Mouse (Mus musculus) lung, postnatal 14 days (tissue): ENCODE data around the gene Hephl1.
"Not testable (repeated sequence)": the region's sequence is repeated elsewhere in the genome, so short reads cannot be mapped to it uniquely, and the experiment has no call there.

Experiments
- DNase-seq: peaks from one replicate; pipeline ENCODE4 v3.0.0; 2021

The Hephl1 gene

DNA sequence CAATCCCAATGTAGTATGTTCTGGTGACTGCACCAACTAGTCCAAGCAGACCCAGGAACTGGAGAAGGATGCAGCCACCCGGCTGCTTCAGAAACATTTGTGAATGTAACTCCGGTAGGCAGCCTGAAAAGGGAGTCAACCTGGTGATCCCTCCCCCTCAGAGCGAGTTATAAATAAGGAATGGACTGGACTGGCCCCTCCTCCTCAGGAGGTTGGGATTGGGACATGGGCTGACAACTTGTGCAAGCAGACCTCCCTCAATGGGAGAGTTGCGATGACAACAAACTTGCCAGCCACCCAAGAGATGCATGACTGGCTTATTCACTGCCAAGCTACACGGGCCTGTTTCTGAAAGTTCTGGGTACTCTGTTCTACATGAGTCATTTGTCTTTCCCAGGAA is at the start of gene Hephl1:
Gene Hephl1, minus strand, starts transcription at position 101 of the 400 bp plus-strand sequence.
- DNase-seq, result no peak

DNA sequence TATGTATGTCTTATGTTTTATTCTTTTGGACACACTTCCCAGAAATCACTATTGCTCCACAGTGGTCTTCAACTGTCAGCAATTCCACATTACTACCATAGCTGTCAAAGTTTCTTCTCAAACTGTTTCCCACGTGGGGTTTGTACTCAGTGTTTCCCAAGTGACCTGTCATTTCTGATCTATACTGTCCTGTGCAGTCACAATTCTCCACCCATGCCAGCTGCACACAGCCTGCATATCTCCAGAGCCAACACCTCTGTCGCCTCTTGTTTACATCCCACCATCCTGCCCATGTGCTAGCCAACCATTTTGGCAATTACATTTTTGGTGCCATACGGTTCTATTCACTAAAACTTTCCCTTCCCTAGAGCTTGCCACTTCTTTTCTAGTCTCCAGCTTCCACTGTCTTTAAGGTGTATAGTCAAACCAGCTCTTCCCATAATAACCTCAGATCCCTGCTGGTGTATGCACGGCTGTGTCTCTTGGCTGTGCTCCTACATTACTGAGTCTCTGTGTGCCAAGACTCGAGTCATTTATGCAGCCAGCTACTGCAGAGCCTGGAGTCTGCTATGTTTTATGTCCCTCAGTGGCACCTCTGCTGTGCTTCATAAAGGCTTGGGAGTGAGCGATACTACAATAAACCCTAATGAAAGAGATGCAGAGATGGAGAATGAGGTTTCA is 37.5 kb upstream of the Hephl1 start:
- DNase-seq, result no peak

DNA sequence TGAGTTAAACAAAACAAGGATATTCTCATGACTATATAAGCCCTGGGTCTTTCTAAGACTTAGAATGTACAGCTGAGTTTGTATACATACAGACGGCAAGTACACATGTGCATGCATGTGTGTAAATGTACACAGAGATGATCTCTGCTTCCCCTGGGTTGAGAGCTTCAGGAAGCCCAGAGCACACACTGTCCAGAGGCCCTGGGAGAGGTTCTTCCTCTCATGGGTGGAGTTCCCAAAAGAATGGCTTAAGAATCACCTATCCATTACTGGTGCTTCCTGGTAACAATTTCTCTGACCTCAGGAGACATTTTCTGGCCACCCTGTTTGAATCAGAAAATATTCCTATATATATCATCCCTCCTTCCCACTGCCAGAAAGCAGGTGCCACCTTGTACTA is 28.6 kb upstream of the Hephl1 start:
- no peak for DNase-seq

DNA sequence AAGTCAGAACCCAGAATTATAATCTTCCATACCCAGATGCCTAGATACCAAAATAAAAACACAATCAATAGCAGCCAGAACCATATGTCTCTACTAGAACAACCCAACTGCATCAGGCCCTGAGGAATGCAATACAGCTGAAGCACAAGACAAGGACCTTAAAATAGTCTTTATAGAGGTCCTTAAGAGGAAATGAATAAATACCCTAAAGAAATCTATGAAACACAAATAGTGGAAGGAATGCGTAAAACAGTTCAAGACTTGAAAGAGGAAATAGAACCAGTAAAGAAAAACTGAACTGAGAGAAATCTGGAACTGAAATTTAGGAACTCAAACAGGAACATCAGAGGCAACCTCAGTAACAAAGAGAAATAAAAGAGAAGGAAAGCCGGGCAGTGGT is 14.0 kb upstream of the Hephl1 start:
- DNase-seq, result no peak

DNA sequence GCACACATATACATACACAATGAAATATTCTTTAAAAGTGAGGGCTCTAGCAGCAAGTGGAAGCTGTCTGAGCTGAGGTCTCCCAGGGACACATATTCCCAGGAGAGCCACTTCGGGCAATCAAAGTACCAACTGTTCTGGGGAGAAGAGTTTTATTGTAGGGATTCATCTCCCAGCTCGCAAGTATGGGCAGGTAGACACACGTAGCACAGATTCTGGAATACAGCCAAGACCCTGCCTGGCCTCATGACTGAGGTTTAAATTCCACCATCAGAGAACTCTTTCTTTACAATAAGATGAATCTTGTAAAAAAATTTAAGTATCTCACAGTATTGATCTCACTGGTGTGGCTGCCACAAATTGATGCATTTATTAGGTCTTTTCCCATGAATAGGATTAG is 10.5 kb upstream of the Hephl1 start:
- no peak for DNase-seq

DNA sequence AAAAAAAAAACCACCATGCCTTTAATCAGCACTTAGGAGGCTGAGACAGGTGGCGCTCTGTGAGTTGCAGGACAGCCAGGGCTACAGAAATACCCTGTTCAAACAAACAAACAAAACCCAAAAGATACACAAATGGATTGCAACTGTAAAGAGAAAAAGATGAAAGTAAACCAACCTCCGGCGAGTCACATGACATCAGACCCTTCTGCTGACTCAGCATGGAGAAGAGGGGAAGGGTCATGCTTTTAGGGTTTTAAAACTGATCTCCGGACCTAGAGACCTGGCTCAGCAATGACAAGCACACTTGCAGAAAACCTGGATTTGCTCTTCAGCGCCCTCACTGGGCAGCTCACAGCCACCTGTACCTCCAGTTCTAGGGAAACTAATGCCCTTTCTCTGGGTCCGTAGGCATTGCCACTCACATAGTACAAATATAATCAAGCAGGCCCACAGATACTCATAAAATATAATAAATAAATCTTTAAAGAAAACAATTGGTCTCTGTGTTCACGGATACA is 9.0 kb upstream of the Hephl1 start:
- DNase-seq, result no peak

DNA sequence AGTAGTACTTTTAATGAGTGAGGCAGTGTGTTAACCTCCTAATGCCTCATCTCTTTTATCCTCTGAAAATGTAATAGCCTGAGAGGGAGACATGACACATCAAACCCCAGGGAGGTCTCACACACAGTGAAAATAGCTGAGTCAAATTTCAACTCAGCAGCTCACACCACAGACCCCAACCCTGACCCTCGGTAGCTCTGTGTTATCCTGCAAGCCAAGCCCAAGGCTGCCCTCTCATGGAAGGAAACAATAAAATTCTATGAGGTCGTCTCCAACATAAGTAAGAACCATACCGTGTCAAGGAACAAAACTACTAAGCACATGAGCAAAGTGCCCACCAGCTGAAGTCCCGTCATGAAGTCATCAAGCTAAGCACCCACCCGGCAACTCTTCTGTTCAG is 8.3 kb upstream of the Hephl1 start:
- no peak for DNase-seq

DNA sequence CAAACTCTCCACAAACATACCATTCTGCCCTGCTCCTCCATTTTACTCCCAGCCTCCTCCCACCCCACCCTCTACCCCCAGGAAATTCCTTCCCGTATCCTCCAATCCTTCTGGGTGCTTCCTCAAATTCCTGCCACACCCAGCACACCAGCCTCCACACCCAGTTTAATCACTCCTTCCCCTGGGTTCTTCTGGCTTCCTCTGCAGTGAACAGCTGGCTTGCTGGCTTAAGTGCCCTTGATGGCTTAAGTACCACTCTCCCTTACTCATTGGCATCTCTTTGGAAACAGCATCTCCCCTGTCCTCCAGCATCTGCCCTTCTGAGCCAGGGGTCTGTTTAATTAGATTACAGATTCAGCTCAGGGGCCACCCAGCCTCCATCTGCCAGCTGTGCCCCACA is 7.6 kb upstream of the Hephl1 start:
- no peak for DNase-seq

DNA sequence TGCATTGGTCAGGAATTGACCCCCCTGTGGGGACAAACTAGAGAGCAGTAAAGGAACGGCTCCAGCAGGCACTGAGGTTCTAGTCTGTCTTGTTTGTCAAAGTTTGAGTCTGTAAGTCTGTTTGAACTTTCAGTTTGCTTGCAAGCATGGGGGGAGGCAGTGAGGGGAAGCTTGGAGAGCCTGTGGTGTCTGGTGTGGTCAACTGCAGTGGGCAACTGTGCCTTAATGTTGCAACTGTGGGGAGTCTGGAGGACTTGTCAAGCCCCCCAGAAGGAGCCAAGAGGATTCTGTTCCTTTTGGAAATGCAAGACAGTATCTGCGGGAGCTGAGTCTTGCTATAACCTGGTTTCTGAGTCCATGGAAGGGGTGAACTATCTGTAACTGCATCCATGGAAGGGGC is 4.3 kb upstream of the Hephl1 start:
- DNase-seq, result no peak

DNA sequence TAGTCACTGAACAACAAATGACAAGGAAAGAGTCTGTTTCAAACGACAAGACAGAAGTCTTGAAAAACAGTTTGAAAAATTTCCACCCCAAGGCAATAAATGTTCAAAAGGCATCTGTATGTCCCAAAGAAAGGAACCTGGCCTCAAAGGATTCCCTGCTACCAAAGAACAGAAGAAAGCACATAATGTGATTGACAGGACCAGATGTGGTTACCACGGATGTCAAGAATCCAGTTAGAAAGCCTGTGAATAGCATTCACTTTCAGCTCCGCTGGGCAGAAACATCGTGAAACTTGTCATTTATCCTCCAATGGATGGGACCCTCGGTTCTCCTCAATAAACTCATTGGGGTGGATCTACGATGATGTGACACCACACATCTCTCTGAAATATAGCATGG is 2.2 kb upstream of the Hephl1 start:
- no peak for DNase-seq

DNA sequence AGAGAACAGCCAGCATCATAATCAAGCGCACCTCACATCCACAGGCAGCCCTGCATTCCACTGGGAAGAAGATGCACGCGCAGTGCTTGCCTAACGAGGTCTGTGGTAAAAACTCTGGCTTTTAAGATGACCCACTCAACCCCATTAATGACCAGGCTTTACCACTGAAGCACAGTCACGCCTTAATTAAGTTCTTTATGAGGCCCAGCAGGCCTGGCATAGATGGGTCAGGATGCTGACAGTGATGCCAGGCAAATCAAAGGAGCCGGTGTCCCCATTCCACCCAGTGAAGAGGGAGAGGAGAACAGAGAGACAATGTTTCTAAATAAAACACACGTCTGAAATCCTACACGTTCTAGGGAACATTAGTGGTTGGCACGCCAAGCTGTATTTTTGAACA is 3.8 kb downstream of the Hephl1 start:
- no peak for DNase-seq

DNA sequence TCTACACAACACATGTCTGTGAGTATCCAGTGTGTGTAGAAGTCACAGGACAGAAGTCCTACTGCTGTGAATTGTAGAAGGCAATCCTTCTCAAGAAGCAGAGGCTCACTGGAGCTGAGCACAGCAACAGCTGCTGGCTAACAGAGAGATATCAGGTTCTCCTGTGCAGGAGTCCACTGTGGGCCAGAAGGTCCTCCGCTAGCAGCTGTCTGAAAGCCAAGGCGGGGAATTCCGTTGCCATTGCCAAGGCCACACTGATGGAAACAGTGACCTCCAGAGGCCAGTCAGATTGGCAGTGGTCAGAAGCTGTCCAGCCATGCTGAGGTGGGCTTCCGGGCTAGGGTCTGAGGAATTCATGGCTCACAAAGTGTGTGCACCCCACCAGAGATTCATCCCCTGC is 6.8 kb downstream of the Hephl1 start:
- DNase-seq, result no peak

DNA sequence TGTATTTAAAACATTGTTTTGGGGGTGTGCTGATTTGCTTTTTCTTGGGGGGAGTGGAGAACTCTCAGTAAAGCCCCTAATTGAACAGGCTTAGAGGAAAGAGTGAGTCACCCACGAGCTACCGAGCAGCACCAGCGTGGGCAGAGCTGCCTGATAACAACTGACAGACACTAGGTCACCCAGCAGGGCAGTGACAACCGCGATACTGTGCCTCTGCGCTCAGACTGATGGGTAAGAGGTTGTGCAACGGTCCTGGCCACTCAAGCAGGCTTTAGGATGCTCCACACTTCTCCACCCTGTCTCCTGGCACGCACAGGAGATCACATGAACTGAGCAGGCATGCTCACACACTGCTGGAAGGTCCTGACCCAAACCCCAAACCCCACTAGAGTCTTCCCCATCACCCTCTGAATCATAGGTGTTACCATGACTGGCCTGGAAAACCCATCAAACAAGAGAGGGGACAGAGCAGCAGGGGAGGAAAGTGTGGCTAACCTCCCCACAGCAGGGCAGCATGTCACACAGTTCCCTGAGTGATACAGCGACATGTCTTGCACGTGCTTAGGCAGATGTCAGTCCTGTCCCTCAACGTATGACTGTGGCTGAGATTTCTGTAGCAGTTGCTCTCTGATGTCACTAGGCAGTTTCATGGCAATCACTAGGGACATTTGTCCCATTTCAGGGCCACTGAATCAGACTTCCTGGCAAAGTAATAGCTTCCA is 8.2 kb downstream of the Hephl1 start:
- DNase-seq, result no peak

DNA sequence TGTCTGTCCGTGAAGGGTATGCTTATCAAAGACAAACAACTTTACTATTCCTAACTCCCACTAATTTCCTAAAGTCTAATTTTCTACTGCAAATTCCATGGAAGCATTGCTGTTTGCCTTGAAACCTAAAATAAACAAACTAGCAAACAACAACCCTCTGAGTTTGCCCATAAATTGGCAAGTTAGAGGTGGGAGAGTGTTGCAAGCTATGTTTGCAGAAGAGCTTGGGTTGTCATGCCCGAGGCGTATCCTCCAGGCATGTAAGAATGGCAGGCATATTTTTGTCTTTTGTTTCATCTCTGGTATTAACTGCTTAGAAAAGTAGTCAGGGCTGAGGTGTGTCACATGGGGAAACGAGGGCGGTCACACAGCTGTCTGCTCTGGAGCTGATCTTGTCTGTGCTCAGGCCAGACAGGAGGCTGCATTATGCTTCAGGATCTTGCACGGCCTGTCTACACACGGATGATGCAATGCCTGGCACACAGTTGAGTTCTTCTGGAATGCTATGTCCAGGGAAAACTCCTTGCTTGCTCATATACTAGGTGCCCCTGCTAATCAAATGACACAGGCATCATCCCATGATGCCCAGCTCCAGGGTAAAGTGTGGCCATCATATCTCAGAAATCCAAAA is 10.3 kb downstream of the Hephl1 start:
- DNase-seq, result no peak

DNA sequence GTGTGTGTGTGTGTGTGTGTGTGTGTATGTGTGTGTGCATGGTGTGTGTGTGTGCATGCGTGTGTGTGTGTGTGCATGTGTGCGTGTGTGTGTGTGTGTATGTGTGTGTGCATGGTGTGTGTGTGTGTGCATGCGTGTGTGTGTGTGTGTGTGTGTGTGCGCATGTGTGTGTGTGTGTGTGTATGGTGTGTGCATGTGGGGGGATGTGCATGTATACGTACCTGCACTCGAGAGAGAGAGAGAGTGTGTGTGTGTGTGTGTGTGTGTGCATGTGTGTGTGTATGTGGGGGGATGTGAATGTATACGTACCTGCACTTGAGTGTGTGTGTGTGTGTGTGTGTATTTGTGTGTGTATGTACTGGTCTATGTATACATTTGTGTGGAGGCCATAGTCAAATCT is 13.5 kb downstream of the Hephl1 start:
- DNase-seq, result not testable (repeated sequence)

DNA sequence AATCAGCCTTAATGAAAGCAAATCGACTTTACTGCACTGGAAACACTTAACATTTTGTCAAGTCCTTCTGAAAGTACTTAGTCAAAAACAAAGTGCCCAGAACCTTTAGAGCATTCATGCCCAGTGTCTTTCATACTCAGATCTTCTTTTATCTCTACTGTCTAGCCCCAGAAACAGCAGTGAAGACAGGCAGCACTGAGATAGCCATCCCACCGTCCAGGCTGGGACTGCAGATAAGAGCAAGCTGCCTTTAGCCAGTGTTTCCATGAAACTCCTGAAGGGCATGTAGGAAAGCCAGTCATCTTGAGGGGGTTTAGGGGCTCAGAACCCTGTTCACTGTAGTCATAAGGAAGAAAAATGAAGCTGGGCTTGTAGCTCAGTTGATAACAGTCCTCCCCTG is 14.7 kb downstream of the Hephl1 start:
- no peak for DNase-seq

DNA sequence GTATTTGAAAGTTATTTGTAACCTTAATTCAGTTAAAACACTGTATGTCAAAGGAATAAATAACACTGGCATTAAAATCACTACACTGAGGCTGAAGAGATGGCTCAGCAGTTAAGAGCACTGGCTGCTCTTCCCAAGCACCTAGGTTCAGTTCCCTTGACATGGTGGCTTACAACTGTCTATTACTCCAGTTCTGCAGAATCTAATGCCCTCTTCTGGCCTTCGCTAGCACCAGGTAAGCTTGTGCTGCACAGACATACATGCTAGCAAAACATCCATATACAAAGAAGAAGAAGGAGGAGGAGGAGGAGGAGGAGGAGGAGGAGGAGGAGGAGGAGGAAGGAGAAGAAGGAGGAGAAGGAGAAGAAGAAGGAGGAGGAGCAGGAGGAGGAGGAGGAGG is 15.7 kb downstream of the Hephl1 start:
- DNase-seq, result no peak

DNA sequence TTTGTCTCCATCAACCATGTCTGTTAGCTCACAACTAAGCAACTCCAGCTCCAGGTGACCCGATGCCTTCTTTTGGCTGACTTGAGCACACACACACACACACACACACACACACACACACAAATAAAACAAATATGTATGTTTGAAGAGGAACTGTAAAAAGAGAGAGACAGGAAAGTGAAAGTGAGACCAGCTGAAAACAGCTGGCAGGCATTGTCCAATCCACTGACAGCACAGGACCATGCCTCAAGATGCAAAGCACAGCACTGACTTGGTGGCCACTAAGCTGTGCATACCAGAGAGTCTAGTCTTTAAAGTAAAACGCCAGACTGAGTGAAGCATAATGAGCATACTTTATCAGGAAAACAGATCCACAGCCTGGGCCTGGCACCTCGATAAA is 16.7 kb downstream of the Hephl1 start:
- DNase-seq, result no peak

DNA sequence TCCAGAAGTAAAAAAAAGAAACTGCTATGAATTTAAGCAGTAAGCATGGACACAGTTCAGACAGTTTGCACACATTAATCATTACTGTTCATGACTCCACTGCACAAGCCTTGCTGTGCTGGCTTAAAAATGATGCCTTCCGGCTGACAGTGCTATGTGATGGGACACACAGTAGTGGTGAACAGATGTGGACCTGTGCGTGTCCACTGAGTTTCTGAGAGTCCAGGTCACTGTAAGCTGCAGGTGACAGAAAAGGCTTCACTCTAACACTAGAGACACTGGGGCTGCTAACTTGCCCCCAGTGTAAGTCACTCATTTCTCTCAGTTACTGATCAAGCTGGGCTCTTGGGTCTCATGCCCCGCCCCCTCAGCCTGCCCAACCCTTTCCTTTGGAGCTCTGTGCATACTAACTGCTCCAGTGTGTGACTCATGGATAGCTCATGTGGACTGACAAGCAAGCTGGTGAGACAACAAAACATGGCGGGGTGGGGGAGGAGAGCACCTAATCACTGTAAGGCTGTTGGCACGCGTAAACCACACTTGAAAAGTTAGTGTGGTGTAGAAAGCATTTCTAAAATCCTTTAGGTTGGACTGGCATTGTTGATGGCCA is 43.1 kb downstream of the Hephl1 start:
- no peak for DNase-seq

DNA sequence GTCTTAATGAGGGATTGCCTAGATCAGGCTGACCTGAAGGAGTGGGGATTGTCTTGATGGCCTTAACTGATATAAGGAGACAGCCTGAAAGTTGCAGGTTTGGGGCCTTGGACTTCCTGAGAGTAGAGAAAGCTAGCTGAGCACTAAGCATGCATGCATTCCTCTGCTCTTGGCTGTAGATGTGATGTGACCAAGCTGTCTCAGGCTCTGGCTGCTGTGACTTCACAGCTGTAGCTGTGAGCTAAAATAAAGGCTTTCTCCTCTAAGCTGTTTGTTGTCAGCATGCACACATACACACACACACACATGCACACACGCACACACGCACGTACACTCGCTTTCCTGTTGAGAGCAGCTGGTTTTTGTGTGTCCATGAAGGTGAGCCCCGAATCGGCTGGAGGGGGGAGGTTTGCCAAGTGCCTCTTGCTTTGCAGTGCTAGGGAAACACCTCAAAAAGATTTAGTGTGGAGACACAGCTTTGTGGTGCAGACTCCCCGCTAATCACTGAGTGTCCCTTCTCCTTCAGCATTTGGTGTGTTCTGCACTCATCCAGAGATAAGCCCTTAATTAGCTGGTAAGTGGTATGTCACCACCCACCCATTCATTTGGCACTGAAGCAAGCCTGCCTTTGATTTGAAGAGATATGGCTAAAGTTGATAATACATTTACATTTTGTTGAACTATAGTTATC is 43.8 kb downstream of the Hephl1 start:
- no peak for DNase-seq

DNA sequence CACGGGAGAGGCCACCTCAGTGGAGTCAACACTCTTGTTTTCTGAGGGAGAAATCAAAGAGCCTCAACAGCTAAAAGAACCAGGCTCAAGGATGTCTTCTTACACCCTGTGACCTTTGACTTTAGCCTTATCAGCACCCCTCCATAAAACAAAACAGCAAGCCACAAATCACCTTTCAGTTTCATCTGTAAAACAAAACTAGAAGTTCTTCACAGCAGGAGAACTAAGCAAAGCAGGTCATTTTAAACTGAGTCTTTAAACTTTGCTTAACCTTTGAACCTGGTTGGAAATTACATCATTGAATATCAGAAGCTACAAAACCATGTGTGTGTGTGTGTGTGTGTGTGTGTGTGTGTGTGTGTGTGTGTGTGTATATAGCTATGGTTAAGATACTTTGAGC is 47.7 kb downstream of the Hephl1 start:
- DNase-seq, result no peak

DNA sequence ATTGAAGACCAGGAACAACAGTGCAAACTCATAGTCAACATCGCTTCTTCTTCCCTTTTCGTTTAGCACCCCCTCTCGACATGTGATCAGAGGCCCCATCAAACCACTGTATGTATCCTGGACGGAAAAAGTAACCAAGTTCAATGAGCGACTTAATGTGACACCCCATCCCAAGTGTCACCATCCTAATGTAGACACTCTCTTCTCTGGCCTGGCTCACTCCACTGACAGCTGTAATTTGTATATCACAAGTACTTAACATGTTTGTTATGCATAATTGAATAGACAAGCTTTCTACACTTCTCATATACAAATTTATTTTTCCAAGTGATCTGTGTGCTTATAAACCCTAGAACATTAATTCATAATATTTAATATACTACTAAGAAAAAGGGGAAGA is 51.1 kb downstream of the Hephl1 start:
- DNase-seq, result no peak

DNA sequence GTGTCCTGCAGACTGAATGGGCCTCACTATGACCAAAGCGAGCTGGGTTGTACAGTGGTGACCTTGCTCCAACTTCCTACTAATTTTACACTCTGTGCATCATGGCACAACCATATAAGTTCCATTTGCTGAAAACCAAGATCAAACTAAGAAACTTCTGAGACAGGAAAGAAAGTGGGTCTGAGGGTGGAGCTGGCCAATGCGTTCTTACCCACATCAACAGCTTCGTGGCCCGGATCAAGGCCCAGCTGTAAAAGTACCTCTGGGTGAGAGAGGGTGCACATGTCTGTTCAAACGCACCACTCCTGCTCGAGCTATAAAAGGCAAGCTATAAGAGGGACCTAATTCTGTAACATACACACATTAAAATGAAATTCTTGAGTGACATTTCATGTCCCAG is 51.9 kb downstream of the Hephl1 start:
- no peak for DNase-seq
